Mouse (Mus musculus) limb, embryonic 15.5 days (tissue): ENCODE data around the gene Pigu. TPM values are rescaled to one million over a fixed set of nuclear protein-coding genes. Genes with fewer than 3 reads are reported as not detected.

ENCODE experiments used
- ATAC-seq: fragments of 200-750 bp; cut with Nextera tagmentation; 2 replicates; pipeline ENCODE4 v1.8.0; 2017; ENCODE audit warnings: low read depth, moderate TSS enrichment; ENCODE audit not compliant: insufficient number of reproducible peaks, low FRiP score, low TSS enrichment
- H3K27ac ChIP-seq: fragments of 300-500 bp; sonication (generic); 2 replicates; pipeline ENCODE4 v1.5.1; 2015; ENCODE audit warnings: moderate library complexity, mild to moderate bottlenecking, inconsistent platforms
- H3K27me3 ChIP-seq: fragments of 300-500 bp; sonication (generic); 2 replicates; pipeline ENCODE4 v1.6.1; 2015; ENCODE audit warnings: inconsistent platforms
- H3K36me3 ChIP-seq: fragments of 300-500 bp; sonication (generic); 2 replicates; pipeline ENCODE4 v1.6.1; 2015; ENCODE audit warnings: inconsistent platforms
- H3K4me1 ChIP-seq: fragments of 300-500 bp; sonication (generic); 2 replicates; pipeline ENCODE4 v1.6.1; 2015; ENCODE audit warnings: inconsistent platforms
- H3K4me2 ChIP-seq: fragments of 300-500 bp; sonication (generic); 2 replicates; pipeline ENCODE4 v1.6.1; 2015; ENCODE audit warnings: mild to moderate bottlenecking, inconsistent platforms
- H3K4me3 ChIP-seq: fragments of 300-500 bp; sonication (generic); 2 replicates; pipeline ENCODE4 v1.5.1; 2015; ENCODE audit warnings: mild to moderate bottlenecking, inconsistent platforms
- H3K9ac ChIP-seq: fragments of 300-500 bp; sonication (generic); 2 replicates; pipeline ENCODE4 v1.6.1; 2015; ENCODE audit warnings: inconsistent platforms
- H3K9me3 ChIP-seq: fragments of 300-500 bp; sonication (generic); 2 replicates; pipeline ENCODE4 v1.6.1; 2016; ENCODE audit warnings: inconsistent platforms
- WGBS: fragments of 180-500 bp; shearing (Covaris S2); methylation state at CpG from one replicate; pipeline ENCODE4 v1.1.7; 2015; 5-methylcytosine and 5-hydroxymethylcytosine counted together
- polyA plus RNA-seq: library from polyadenylated mRNA; unstranded; fragments of >200 nt; fragmentation: Nextera tagmentation; extraction: Ambion mirVana; gene quantifications from 2 replicates; pipeline ENCODE4 v1.2.1, GENCODE M21; 2015

Gene Pigu
- polyA plus RNA-seq, result 41.7 and 45.5 TPM in 2 replicates

GRCm38 (mm10) chr2:155356971-155357591, at the start of gene Pigu:
Gene Pigu, minus strand, starts transcription at chr2:155357430.
- Histone ChIP-seq H3K27ac (peak within 1 kb of the TSS; percentile 72), H3K9me3 (no peaks in the 10 kb centered on the region), H3K4me1 (peaks cover 10% of the 10 kb centered on the region), H3K27me3 (no peaks in the 10 kb centered on the region), H3K4me2 (peak within 1 kb of the TSS; percentile 79), H3K4me3 (peak within 1 kb of the TSS; percentile 84), H3K9ac (peak within 1 kb of the TSS; percentile 63), H3K36me3 (no peaks in the 10 kb centered on the region)
- WGBS, result under 1% methylated on average over 38 of the region's 38 CpGs
- peak; percentile 98 for ATAC-seq

GRCm38 (mm10) chr2:155404635-155405034, 47.4 kb upstream of the Pigu start:
- Histone ChIP-seq H3K27ac (no peak overlapping the region), H3K9ac (no peak overlapping the region), H3K4me3 (no peak overlapping the region), H3K4me2 (no peak overlapping the region), H3K36me3 (peaks cover 64% of the 10 kb centered on the region), H3K9me3 (no peaks in the 10 kb centered on the region), H3K4me1 (no peaks in the 10 kb centered on the region), H3K27me3 (no peaks in the 10 kb centered on the region)
- WGBS, result 85% methylated on average over 1 of the region's 1 CpGs
- ATAC-seq, result no peak

- no peaks in the 10 kb centered on the region for H3K27me3 ChIP-seq
- no peak overlapping the region for H3K9ac ChIP-seq
- H3K4me3 ChIP-seq, result no peak overlapping the region
- 97% methylated on average over 4 of the region's 4 CpGs for WGBS
- no peak for ATAC-seq
- no peaks in the 10 kb centered on the region for H3K9me3 ChIP-seq
- H3K4me1 ChIP-seq, result no peaks in the 10 kb centered on the region
- H3K4me2 ChIP-seq, result no peak overlapping the region
- H3K27ac ChIP-seq, result no peak overlapping the region
- H3K36me3 ChIP-seq, result peaks cover 54% of the 10 kb centered on the region
Observed at GRCm38 (mm10) chr2:155401926-155402325, 44.7 kb upstream of the Pigu start.

- Histone ChIP-seq H3K4me3 (no peak overlapping the region), H3K36me3 (peaks cover 43% of the 10 kb centered on the region), H3K9me3 (no peaks in the 10 kb centered on the region), H3K9ac (no peak overlapping the region), H3K4me1 (no peaks in the 10 kb centered on the region), H3K27me3 (no peaks in the 10 kb centered on the region), H3K4me2 (no peak overlapping the region), H3K27ac (no peak overlapping the region)
- no peak for ATAC-seq
Observed at GRCm38 (mm10) chr2:155400276-155400675, 43.0 kb upstream of the Pigu start.

GRCm38 (mm10) chr2:155394586-155394985, 37.4 kb upstream of the Pigu start:
- WGBS, result 37% methylated on average over 5 of the region's 5 CpGs
- H3K36me3 ChIP-seq, result peaks cover 37% of the 10 kb centered on the region
- no peak overlapping the region for H3K4me3 ChIP-seq
- no peak overlapping the region for H3K4me2 ChIP-seq
- H3K27ac ChIP-seq, result no peak overlapping the region
- no peak for ATAC-seq
- no peaks in the 10 kb centered on the region for H3K9me3 ChIP-seq
- H3K4me1 ChIP-seq, result no peaks in the 10 kb centered on the region
- H3K27me3 ChIP-seq, result no peaks in the 10 kb centered on the region
- no peak overlapping the region for H3K9ac ChIP-seq

- no peaks in the 10 kb centered on the region for H3K9me3 ChIP-seq
- no peaks in the 10 kb centered on the region for H3K27me3 ChIP-seq
- no peak overlapping the region for H3K4me3 ChIP-seq
- WGBS, result 86% methylated on average over 2 of the region's 2 CpGs
- H3K9ac ChIP-seq, result no peak overlapping the region
- H3K4me2 ChIP-seq, result no peak overlapping the region
- H3K36me3 ChIP-seq, result peaks cover 33% of the 10 kb centered on the region
- H3K4me1 ChIP-seq, result peaks cover 19% of the 10 kb centered on the region
- no peak overlapping the region for H3K27ac ChIP-seq
- no peak for ATAC-seq
Observed at GRCm38 (mm10) chr2:155388573-155388972, 31.3 kb upstream of the Pigu start.

- Histone ChIP-seq H3K4me1 (peaks cover 32% of the 10 kb centered on the region), H3K4me3 (no peak overlapping the region), H3K27me3 (no peaks in the 10 kb centered on the region), H3K36me3 (peaks cover 29% of the 10 kb centered on the region), H3K27ac (no peak overlapping the region), H3K9ac (no peak overlapping the region), H3K4me2 (no peak overlapping the region), H3K9me3 (no peaks in the 10 kb centered on the region)
- ATAC-seq, result no peak
- 68% methylated on average over 4 of the region's 4 CpGs for WGBS
Observed at GRCm38 (mm10) chr2:155387052-155387451, 29.8 kb upstream of the Pigu start.

- Histone ChIP-seq H3K9ac (no peak overlapping the region), H3K36me3 (peaks cover 29% of the 10 kb centered on the region), H3K27me3 (no peaks in the 10 kb centered on the region), H3K4me2 (peak overlapping the region; percentile 17), H3K27ac (no peak overlapping the region), H3K4me3 (0 out of 2 replicates have a peak overlapping the region, but pooled peaks have one; percentile 2), H3K9me3 (no peaks in the 10 kb centered on the region), H3K4me1 (peaks cover 32% of the 10 kb centered on the region)
- ATAC-seq, result no peak
- WGBS, result 15% methylated on average over 27 of the region's 27 CpGs
Observed at GRCm38 (mm10) chr2:155386534-155386899, 29.3 kb upstream of the Pigu start.

GRCm38 (mm10) chr2:155385731-155386533, 28.7 kb upstream of the Pigu start:
- peaks cover 23% of the 10 kb centered on the region for H3K36me3 ChIP-seq
- H3K4me2 ChIP-seq, result peak overlapping the region; percentile 17; the same call in 1 of the 2 replicates
- peaks cover 34% of the 10 kb centered on the region for H3K4me1 ChIP-seq
- no peak overlapping the region for H3K9ac ChIP-seq
- no peak overlapping the region for H3K4me3 ChIP-seq
- no peaks in the 10 kb centered on the region for H3K27me3 ChIP-seq
- ATAC-seq, result no peak
- no peak overlapping the region for H3K27ac ChIP-seq
- 39% methylated on average over 18 of the region's 18 CpGs for WGBS
- no peaks in the 10 kb centered on the region for H3K9me3 ChIP-seq

- WGBS, result 32% methylated on average over 7 of the region's 7 CpGs
- no peak overlapping the region for H3K27ac ChIP-seq
- no peaks in the 10 kb centered on the region for H3K9me3 ChIP-seq
- peaks cover 20% of the 10 kb centered on the region for H3K36me3 ChIP-seq
- H3K4me1 ChIP-seq, result peaks cover 36% of the 10 kb centered on the region
- H3K27me3 ChIP-seq, result peaks cover 4% of the 10 kb centered on the region; the same call in 1 of the 2 replicates
- no peak overlapping the region for H3K4me3 ChIP-seq
- ATAC-seq, result no peak
- no peak overlapping the region for H3K9ac ChIP-seq
- no peak overlapping the region for H3K4me2 ChIP-seq
Observed at GRCm38 (mm10) chr2:155385090-155385489, 27.9 kb upstream of the Pigu start.

GRCm38 (mm10) chr2:155382791-155383438, 25.7 kb upstream of the Pigu start:
- no peak for ATAC-seq
- Histone ChIP-seq H3K36me3 (peaks cover 6% of the 10 kb centered on the region; the same call in 1 of the 2 replicates), H3K4me1 (peaks cover 36% of the 10 kb centered on the region), H3K27me3 (peaks cover 5% of the 10 kb centered on the region; the same call in 1 of the 2 replicates), H3K27ac (peak overlapping the region; percentile 8; the same call in 1 of the 2 replicates), H3K9me3 (no peaks in the 10 kb centered on the region), H3K4me2 (peak overlapping the region; percentile 80), H3K4me3 (peak overlapping the region; percentile 98; the same call in 1 of the 2 replicates), H3K9ac (no peak overlapping the region)
- 56% methylated on average over 2 of the region's 2 CpGs for WGBS

GRCm38 (mm10) chr2:155382332-155382700, 25.1 kb upstream of the Pigu start:
- WGBS, result 19% methylated on average over 6 of the region's 6 CpGs
- ATAC-seq, result no peak

More at GRCm38 (mm10) chr2:155382332-155382700, 25.1 kb upstream of the Pigu start:
- H3K9me3 ChIP-seq, result no peaks in the 10 kb centered on the region
- peak overlapping the region; percentile 80 for H3K4me2 ChIP-seq
- H3K27ac ChIP-seq, result peak overlapping the region; percentile 97
- H3K4me1 ChIP-seq, result peaks cover 35% of the 10 kb centered on the region
- H3K4me3 ChIP-seq, result peak overlapping the region; percentile 98
- H3K9ac ChIP-seq, result peak overlapping the region; percentile 85; the same call in 1 of the 2 replicates
- peaks cover under 1% of the 10 kb centered on the region; the same call in 1 of the 2 replicates for H3K36me3 ChIP-seq
- H3K27me3 ChIP-seq, result peaks cover 5% of the 10 kb centered on the region; the same call in 1 of the 2 replicates
